Mouse (Mus musculus) hindbrain, embryonic 16.5 days (tissue): ENCODE results near the gene Tstd1. TPM values are rescaled to one million over a fixed set of nuclear protein-coding genes. Genes with fewer than 3 reads are reported as not detected.

Experiments used
- ATAC-seq: fragments of 200-750 bp; cut with Nextera tagmentation; 2 replicates; pipeline ENCODE4 v1.8.0; 2017; ENCODE audit warnings: moderate TSS enrichment, moderate library complexity
- H3K27ac ChIP-seq: fragments of 300-500 bp; sonication (generic); 2 replicates; pipeline ENCODE4 v1.5.1; 2014; ENCODE audit warnings: low read depth, mild to moderate bottlenecking, control low read depth, low read length, moderate library complexity
- H3K27me3 ChIP-seq: fragments of 300-500 bp; sonication (generic); replicated peaks from 2 replicates; pipeline ENCODE4 v1.6.1; 2014; ENCODE audit warnings: low read length; ENCODE audit not compliant: control insufficient read depth, insufficient read depth
- H3K36me3 ChIP-seq: fragments of 300-500 bp; sonication (generic); 2 replicates; pipeline ENCODE4 v1.6.1; 2014; ENCODE audit warnings: mild to moderate bottlenecking, low read length, moderate library complexity, mixed read lengths; ENCODE audit not compliant: control insufficient read depth, insufficient read depth
- H3K4me1 ChIP-seq: fragments of 300-500 bp; sonication (generic); 2 replicates; pipeline ENCODE4 v1.6.1; 2014; ENCODE audit warnings: low read depth, low read length; ENCODE audit not compliant: control insufficient read depth, insufficient read depth
- H3K4me2 ChIP-seq: fragments of 300-500 bp; sonication (generic); 2 replicates; pipeline ENCODE4 v1.6.1; 2014; ENCODE audit warnings: mild to moderate bottlenecking, low read length, control low read depth, moderate library complexity
- H3K4me3 ChIP-seq: fragments of 300-500 bp; sonication (generic); 2 replicates; pipeline ENCODE4 v1.5.1; 2014; ENCODE audit warnings: mild to moderate bottlenecking, low read length, control low read depth, moderate library complexity
- H3K9ac ChIP-seq: fragments of 300-500 bp; sonication (generic); 2 replicates; pipeline ENCODE4 v1.6.1; 2014; ENCODE audit warnings: low read depth, mild to moderate bottlenecking, control low read depth, low read length, moderate library complexity
- H3K9me3 ChIP-seq: fragments of 300-500 bp; sonication (generic); 2 replicates; pipeline ENCODE4 v1.6.1; 2014; ENCODE audit warnings: mild to moderate bottlenecking, low read length, moderate library complexity; ENCODE audit not compliant: control insufficient read depth
- WGBS: fragments of 180-500 bp; shearing (Covaris S2); extraction: QIAGEN DNeasy Blood & Tissue Kit; methylation state at CpG from one replicate; pipeline ENCODE4 v1.1.7; 2014; 5-methylcytosine and 5-hydroxymethylcytosine counted together
- polyA plus RNA-seq: library from polyadenylated mRNA; unstranded; fragments of >200 nt; fragmentation: Nextera tagmentation; extraction: Ambion mirVana; gene quantifications from 2 replicates; pipeline ENCODE4 v1.2.1, GENCODE M21; 2015

The Tstd1 gene
- polyA plus RNA-seq, 1 experiment from 2014 or later, result 6.3 TPM

DNA sequence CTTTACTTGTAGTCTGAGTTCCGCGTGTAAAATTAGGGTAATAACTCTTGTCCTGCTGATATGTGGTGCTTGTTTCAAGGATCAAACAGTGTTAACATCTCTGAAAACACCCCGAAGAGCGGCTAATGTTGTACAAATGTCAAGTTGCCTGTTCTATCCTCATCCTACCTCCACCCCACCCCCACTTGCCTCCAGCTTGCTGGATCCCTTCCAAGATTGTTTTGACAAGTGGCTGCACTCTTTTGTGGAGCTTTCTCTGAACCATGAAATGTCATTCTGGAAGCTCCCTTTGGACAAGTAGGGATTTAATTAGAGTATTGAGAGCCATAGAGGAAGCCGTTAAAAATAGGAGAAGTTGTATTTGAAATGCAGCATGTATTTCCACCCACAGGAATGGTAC is 41.1 kb downstream of the Tstd1 start:
- peak overlapping the region; percentile 20; the same call in 1 of the 2 replicates for H3K4me2 ChIP-seq
- H3K27ac ChIP-seq, result no peak overlapping the region
- peaks cover 2% of the 10 kb centered on the region; the same call in 1 of the 2 replicates for H3K4me1 ChIP-seq
- ATAC-seq, result no peak
- no peaks in the 10 kb centered on the region for H3K36me3 ChIP-seq
- H3K9me3 ChIP-seq, result no peaks in the 10 kb centered on the region
- H3K4me3 ChIP-seq, result no peak overlapping the region
- 43% methylated on average over 5 of the region's 5 CpGs for WGBS
- H3K9ac ChIP-seq, result no peak overlapping the region
- no peaks in the 10 kb centered on the region for H3K27me3 ChIP-seq

DNA sequence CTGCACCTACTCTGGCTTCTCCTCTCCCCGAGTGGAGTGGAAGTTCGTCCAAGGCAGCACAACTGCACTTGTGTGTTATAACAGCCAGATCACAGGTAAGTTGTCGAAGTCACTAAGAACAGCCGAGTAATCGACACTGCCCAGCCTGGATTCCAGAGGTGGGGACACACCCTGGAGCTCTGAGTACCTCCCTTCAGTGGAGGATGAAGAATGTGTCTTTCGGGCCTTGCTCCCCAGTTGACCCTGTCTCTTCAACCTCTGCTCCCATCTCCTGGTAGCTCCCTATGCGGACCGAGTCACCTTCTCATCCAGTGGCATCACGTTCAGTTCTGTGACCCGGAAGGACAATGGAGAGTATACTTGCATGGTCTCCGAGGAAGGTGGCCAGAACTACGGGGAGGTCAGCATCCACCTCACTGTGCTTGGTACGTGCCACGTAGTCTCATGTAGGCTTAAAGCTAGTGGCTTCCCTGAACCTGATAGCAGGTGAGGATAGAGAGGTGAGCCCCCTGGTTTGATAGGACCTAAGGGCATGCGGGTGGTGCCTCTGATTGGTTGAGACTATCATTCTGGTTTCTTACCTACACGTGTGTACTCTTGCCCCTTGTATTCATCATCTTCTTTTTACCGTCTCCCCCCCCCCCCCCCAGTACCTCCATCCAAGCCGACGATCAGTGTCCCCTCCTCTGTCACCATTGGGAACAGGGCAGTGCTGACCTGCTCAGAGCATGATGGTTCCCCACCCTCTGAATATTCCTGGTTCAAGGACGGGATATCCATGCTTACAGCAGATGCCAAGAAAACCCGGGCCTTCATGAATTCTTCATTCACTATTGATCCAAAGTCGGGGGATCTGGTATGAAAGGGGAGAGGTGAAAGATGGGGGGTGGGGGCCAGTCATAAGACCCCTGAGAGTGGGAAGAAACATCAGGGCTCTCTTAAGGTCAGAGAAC is 42.2 kb downstream of the Tstd1 start:
- Histone ChIP-seq H3K9me3 (no peaks in the 10 kb centered on the region), H3K36me3 (no peaks in the 10 kb centered on the region), H3K4me1 (peaks cover 2% of the 10 kb centered on the region; the same call in 1 of the 2 replicates), H3K27me3 (no peaks in the 10 kb centered on the region), H3K4me3 (no peak overlapping the region), H3K27ac (no peak overlapping the region), H3K4me2 (no peak overlapping the region), H3K9ac (no peak overlapping the region)
- 92% methylated on average over 21 of the region's 22 CpGs for WGBS
- no peak for ATAC-seq

DNA sequence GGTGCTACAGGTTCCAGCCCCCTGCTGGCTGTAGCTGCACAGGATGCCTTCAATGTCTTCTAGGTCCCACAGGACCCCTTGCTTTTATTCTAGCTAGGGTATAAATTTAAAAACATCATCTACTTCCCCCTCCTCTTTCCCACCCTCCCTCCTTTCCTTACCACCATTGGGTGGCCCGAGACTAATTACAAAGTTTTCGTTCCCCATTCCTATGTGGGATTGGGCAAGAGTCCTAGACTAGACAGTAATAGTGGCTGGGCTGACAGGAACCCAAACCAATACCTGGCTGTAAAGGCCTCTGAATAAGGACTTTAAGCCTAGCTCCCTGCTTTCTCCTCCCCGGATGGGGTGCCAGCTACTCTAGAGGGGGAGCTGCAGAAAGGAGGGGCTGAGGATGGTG is 44.5 kb downstream of the Tstd1 start:
- no peak overlapping the region for H3K27ac ChIP-seq
- no peaks in the 10 kb centered on the region for H3K9me3 ChIP-seq
- H3K4me1 ChIP-seq, result peaks cover 2% of the 10 kb centered on the region; the same call in 1 of the 2 replicates
- no peak overlapping the region for H3K9ac ChIP-seq
- H3K27me3 ChIP-seq, result no peaks in the 10 kb centered on the region
- 94% methylated on average over 3 of the region's 3 CpGs for WGBS
- H3K36me3 ChIP-seq, result no peaks in the 10 kb centered on the region
- H3K4me2 ChIP-seq, result no peak overlapping the region
- H3K4me3 ChIP-seq, result no peak overlapping the region
- no peak for ATAC-seq

DNA sequence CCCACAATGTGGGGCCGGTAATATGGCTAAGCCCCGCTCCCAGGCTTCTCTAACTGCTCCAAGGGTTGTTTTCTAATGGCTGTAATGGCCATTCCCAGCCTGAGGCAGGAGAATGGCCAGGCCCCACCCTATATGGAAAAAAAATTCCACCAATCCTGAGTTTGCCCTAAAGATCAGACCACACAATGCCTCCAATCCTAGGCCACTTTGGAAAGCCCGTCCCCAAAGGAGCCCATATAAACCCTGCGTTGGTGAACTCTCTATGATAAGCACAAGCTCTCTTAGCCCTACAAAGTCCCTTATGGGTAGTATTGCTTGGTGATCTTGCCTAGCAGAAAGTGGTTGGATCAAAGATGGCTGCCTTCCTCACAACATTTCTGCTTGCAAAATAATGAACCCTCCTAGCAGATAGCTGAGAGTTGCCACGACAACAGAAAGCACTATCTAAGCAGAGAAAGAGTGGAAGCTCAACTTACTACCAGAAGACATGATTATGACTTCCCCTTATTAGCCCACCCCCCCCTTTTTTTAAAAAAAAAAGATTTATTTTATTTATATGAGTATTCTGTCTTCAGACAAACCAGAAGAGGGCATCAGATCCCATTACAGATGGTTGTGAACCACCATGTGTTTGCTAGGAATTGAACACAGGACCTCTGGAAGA is 47.2 kb downstream of the Tstd1 start:
- Histone ChIP-seq H3K9ac (no peak overlapping the region), H3K36me3 (no peaks in the 10 kb centered on the region), H3K4me1 (no peaks in the 10 kb centered on the region), H3K27ac (no peak overlapping the region), H3K4me3 (no peak overlapping the region), H3K27me3 (no peaks in the 10 kb centered on the region), H3K4me2 (no peak overlapping the region), H3K9me3 (no peaks in the 10 kb centered on the region)
- 92% methylated on average over 5 of the region's 5 CpGs for WGBS
- ATAC-seq, result no peak

DNA sequence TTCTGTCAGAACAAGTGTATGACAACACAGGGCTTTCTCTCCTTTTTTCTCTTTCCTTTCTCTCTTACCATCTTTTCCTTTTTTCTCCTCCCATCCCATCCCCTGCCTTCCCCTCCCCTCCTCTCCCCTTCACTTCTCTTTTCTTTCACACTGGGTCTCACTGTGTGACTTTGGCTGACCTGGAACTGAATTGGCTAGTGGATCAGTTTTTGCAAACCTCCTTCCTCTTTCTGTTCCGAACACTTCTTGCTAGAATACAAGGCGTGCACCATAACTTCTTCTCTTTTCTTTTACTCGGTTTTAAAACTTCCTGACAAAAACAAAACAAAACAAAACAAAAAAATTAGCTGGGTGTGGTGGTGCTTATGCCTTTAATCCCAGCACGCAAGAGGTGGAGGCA is 47.9 kb downstream of the Tstd1 start:
- H3K36me3 ChIP-seq, result no peaks in the 10 kb centered on the region
- H3K9ac ChIP-seq, result no peak overlapping the region
- WGBS, result 83% methylated on average over 4 of the region's 4 CpGs
- H3K27ac ChIP-seq, result no peak overlapping the region
- no peaks in the 10 kb centered on the region for H3K27me3 ChIP-seq
- no peak for ATAC-seq
- no peaks in the 10 kb centered on the region for H3K9me3 ChIP-seq
- no peaks in the 10 kb centered on the region for H3K4me1 ChIP-seq
- H3K4me3 ChIP-seq, result no peak overlapping the region
- no peak overlapping the region for H3K4me2 ChIP-seq

DNA sequence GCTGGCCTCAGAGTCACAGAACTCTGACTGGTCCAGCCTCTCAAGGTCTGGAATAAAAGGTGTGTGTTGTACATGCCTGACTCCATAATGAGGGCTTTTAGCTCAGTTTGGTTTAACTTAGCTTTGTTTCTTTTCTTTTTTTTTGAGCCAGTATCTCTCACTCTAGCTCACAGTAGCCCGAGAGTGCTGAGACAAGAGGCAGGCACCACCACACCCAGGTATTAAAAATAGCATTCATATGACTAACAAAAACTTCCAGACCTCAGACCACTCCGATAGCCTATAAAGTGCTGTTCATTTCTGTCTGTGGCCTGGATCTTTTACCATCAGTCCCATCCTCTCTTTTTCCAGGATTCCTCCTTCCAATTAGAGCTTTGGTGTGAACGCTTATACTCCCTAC is 51.0 kb downstream of the Tstd1 start:
- WGBS, result 89% methylated on average over 3 of the region's 3 CpGs
- Histone ChIP-seq H3K4me2 (no peak overlapping the region), H3K36me3 (no peaks in the 10 kb centered on the region), H3K4me1 (no peaks in the 10 kb centered on the region), H3K27ac (no peak overlapping the region), H3K4me3 (no peak overlapping the region), H3K27me3 (no peaks in the 10 kb centered on the region), H3K9ac (no peak overlapping the region), H3K9me3 (no peaks in the 10 kb centered on the region)
- ATAC-seq, result no peak

Other genes starting within 250 kb of the Tstd1 start
- gene Pcp4l1, start 222.6 kb upstream of the Tstd1 start, polyA plus RNA-seq, result 44.7 and 48.7 TPM in 2 replicates
- 0.26 and 0.73 TPM in 2 replicates for gene Nr1i3, start 204.9 kb upstream of the Tstd1 start, polyA plus RNA-seq
- gene Tomm40l, start 196.4 kb upstream of the Tstd1 start, polyA plus RNA-seq, result 60.9 and 69.6 TPM in 2 replicates
- 5.2 and 6.5 TPM in 2 replicates for gene Apoa2, start 193.8 kb upstream of the Tstd1 start, polyA plus RNA-seq
- gene Fcer1g, start 184.5 kb upstream of the Tstd1 start, polyA plus RNA-seq, result 25.5 and 25.7 TPM in 2 replicates
- 6.0 and 6.6 TPM in 2 replicates for gene Adamts4, start 168.5 kb upstream of the Tstd1 start, polyA plus RNA-seq
- 262 and 280 TPM in 2 replicates for gene Ndufs2, start 167.5 kb upstream of the Tstd1 start, polyA plus RNA-seq
- 101 and 106 TPM in 2 replicates for gene B4galt3, start 148.5 kb upstream of the Tstd1 start, polyA plus RNA-seq
- gene Ppox, start 137.7 kb upstream of the Tstd1 start, polyA plus RNA-seq, result 42.7 and 47.9 TPM in 2 replicates
- 92.3 and 101 TPM in 2 replicates for gene Usp21, start 130.9 kb upstream of the Tstd1 start, polyA plus RNA-seq
- 115 and 126 TPM in 2 replicates for gene Ufc1, start 123.8 kb upstream of the Tstd1 start, polyA plus RNA-seq
- gene Dedd, start 89.7 kb upstream of the Tstd1 start, polyA plus RNA-seq, result 46.5 and 49.5 TPM in 2 replicates
- gene Nit1, start 73.2 kb upstream of the Tstd1 start, polyA plus RNA-seq, result 51.2 and 54.7 TPM in 2 replicates
- 123 and 143 TPM in 2 replicates for gene Pfdn2, start 73.2 kb upstream of the Tstd1 start, polyA plus RNA-seq
- 3.3 and 4.3 TPM in 2 replicates for gene Klhdc9, start 58.1 kb upstream of the Tstd1 start, polyA plus RNA-seq
- gene Nectin4, start 48.8 kb upstream of the Tstd1 start, polyA plus RNA-seq, result 4.1 and 4.7 TPM in 2 replicates
- gene Arhgap30, start 29.9 kb upstream of the Tstd1 start, polyA plus RNA-seq, result 0.73 and 0.79 TPM in 2 replicates
- 150 and 170 TPM in 2 replicates for gene Usf1, start 7.6 kb upstream of the Tstd1 start, polyA plus RNA-seq
- gene F11r, start 18.7 kb downstream of the Tstd1 start, polyA plus RNA-seq, result 14.1 and 15.6 TPM in 2 replicates
- gene Alyref2, start 84.6 kb downstream of the Tstd1 start, polyA plus RNA-seq, result 25.7 and 28.3 TPM in 2 replicates
- not detected in 2 replicates for gene Itln1, start 116.4 kb downstream of the Tstd1 start, polyA plus RNA-seq
- not detected in 2 replicates for gene Cd244a, start 140.3 kb downstream of the Tstd1 start, polyA plus RNA-seq
- gene Ly9, start 188.5 kb downstream of the Tstd1 start, polyA plus RNA-seq, result 0.18 TPM in 1 of 2 replicates, not detected in the other
- 0.12 TPM in 1 of 2 replicates, not detected in the other for gene Slamf7, start 234.2 kb downstream of the Tstd1 start, polyA plus RNA-seq